Mouse (Mus musculus) naive thymus-derived CD4-positive, alpha-beta T cell, adult 2 months (primary cell): ENCODE results near the gene Zfp352.
"Not testable (repeated sequence)": the region's sequence is repeated elsewhere in the genome, so short reads cannot be mapped to it uniquely, and the experiment has no call there.

Experiments used
- DNase-seq: peaks from one replicate; pipeline ENCODE4 v3.0.0-alpha.2; 2011; ENCODE audit warnings: low read depth

Gene Zfp352

GRCm38 (mm10) chr4:90218520-90218919 is at the start of gene Zfp352:
Zfp352 (plus strand) TSS chr4:90218820.
- DNase-seq, result no peak

- no peak for DNase-seq
Observed at GRCm38 (mm10) chr4:90170890-90171483, 47.6 kb upstream of the Zfp352 start.

GRCm38 (mm10) chr4:90174036-90174435 is 44.6 kb upstream of the Zfp352 start:
- DNase-seq, result no peak

GRCm38 (mm10) chr4:90203421-90203820 is 15.2 kb upstream of the Zfp352 start:
- DNase-seq, result no peak

GRCm38 (mm10) chr4:90211475-90211874 is 7.1 kb upstream of the Zfp352 start:
- DNase-seq, result no peak

- no peak for DNase-seq
Observed at GRCm38 (mm10) chr4:90212076-90212475, 6.5 kb upstream of the Zfp352 start.

GRCm38 (mm10) chr4:90235646-90236045 is 17.0 kb downstream of the Zfp352 start:
- DNase-seq, result not testable (repeated sequence)

- DNase-seq, result no peak
Observed at GRCm38 (mm10) chr4:90269781-90270180, 51.2 kb downstream of the Zfp352 start.
